Mouse (Mus musculus): ENCODE data around the gene Thop1.
"Not testable (repeated sequence)": the region's sequence is repeated elsewhere in the genome, so short reads cannot be mapped to it uniquely, and the experiment has no call there.

Gene Thop1

DNA sequence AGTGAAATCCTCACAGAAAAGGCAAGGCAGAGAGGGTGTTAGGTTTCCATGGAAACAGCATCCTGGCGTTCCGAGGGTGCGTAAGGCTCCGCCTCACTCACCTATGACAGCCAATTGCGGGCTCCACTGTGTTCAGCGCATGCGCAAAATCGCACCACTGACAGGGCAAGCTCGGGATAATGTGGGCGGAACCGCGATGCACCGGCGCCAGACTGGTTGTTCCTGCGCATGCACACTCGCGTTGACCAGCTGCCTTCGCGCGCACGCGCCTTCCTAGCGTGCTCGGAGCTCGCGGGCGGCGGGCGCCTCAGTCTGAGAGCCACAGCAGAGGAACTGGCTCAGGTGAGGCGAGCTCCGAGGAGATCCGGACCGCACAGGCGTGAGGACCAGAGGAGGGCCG, at the start of gene Thop1:
TSS of gene Thop1 (plus strand) at position 200 of the 400 bp plus-strand sequence.
- in situ Hi-C loops (cut with MboI) = no loop called here

DNA sequence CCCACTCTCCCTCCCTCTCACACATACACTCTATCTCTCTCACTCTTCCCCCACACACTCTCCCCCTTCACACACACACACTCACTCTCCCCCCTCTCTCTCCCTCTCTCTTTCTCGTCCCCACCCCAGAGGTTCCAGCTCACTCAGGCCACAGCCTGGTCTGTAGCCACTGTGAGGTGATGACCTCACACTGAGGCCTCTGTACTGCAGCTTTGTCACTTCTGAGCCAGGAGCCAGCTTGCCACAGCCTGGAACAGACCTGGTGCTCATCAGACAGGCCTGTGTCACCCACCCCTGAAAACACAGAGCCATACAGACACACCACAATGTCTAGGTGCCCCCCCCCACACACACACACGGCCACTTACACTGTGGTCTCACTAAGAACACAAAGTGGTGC, 49.6 kb upstream of the Thop1 start:
- in situ Hi-C loops (cut with MboI) = no loop called here

DNA sequence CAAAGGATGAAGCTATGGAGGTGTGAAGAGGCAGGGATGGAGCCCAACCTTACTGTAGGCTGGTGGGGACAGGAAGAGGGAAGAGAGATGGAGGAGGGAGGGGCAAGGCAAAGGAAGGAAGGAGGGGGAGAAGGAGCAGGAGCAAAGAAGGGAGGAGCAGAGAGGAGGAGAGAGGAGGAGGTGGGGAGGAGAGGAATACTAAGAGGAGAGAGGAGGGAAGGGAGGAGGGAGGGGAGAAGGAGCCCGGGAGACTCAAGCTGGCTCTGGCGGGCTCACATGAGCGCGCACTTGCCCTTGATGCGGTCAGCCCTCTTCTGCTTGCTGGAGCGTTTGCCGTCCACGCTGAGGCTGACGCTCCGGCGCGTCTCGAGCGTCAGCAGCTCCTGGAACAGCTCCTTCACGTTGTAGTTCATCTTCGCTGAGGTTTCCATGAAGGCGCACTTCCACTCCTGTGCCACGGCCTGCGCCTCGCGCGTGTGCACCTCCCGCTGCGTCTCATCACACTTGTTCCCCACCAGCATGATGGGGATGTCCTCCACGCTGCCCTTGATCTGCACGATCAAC, 48.2 kb upstream of the Thop1 start:
- in situ Hi-C loops (cut with MboI) = no loop called here

DNA sequence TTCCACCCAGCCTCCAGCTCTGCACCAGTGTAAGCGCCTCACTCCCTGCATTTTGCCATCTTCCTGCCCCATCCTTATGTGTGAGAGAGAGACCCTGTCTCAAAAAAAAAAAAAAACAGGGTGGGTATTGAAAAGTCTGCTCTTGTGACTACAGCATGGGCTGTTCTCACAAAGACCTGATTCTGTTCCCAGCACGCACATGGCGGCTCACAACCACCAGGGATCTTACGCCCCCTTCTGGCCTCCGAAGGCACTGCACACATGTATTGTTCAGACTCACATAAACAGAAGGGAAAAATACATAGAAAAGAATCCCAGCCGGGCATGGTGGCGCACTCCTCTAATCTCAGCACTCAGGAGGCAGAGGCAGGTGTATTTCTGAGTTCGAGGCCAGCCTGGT, 47.1 kb upstream of the Thop1 start:
- in situ Hi-C loops (cut with MboI) = no loop called here

DNA sequence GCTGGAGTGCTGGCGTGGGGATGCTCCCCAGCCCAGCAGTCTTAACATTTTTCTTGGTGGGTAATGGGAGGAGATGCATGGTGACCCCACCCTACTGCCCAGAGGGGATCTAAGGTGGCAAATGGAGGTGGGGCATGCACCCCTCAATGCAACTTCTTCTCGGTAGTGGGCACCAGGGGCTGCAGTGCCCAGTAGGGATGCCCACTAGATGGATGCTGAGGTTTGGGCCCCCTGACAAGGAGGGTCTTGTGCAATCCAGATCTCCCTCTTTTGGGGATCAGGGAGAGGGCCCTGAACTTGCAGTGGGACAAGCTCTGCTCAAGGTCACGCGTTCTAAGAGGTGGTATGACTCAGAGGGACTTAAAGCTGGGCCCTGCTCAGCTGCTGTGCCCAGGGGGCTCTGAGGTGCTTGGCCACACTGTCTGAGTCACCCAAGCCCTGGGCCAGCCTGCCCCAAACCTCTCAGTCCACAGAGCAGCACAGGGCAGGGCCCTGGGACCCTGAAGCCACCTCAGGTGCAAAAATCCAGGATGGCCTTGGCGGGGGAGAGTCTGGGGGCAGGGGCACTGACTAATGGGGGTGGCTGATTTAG, 45.4 kb upstream of the Thop1 start:
- in situ Hi-C loops (cut with MboI) = no loop called here

DNA sequence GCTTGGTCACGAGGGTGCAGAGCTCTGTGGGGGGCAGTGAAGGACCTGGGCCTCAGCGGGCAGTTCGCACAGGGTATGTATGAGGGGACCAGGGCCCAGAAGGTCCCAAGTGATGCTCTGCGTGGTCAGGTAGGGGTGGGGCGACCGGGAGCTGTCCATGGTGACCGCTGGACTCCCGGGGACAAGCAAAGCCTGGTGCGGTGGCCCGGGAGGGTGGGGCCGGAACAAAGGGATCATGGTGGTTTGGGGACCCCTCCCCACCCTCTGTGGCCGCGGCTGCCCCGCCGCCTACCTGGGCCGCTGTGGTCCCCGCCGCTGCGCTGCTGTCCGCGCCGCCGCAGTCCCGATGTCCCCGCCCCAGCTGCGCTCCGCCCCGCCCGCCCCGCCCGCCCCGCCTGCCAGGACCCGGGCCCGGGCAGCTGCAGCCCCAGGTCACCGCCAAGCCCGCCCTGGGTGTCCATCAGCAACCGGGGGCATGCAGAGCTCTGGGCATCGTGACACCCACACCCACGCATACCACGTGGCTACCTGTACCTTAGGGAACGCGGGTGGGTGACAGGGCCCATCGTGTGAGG, 44.7 kb upstream of the Thop1 start:
- in situ Hi-C loops (cut with MboI) = no loop called here

DNA sequence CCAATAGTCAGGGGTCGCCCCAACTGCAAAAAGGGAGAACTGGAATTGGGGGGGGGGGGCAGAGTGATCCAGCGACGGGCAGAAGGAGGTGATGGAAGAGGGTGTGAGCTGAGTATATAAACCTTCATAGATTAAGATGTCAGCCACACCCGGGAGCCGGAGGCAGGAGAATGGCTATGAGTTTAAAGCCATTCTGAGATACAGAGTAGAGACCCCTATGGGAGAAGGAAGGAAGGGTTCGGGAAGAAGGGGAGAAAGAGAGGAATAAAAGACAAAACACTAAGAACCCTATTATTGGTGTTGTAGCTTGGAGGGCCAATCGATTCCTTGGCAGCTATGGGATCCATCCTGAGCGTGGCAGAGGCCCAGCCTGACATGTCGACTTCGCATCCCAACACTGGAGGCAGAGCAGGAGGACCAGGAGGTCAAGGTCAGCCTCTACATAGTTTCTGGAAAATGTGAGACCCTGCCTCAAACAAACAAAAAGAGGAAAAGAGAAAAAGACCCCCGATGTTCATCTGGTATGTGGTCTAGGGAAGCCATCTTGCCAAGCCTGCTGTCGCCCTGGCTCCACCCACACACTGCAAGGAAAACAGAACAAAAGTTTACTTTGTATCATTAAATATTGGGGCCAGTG, 44.1 kb upstream of the Thop1 start, which contains the start of gene Diras1:
TSS of gene Diras1 (minus strand) at position 24 of the 637 bp plus-strand sequence.
- in situ Hi-C loops (cut with MboI) = no loop called here

DNA sequence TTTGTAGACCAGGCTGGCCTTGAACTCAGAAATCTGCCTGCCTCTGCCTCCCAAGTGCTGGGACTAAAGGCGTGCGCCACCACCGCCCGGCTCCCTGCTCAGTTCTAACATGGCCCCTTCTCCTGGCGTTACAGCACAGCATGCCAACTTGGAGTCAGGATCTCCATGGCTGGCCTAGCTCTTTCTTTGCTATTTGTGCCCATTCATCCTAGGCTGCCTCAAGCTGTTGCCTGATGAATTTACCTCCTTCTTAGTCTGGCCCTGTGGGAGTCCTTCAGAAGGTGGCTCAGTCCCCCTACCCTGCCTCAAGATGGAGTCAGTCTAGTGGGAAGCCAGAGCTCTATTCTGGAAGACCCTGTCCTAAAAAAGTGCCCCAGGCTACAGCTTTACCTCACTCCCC, 43.0 kb upstream of the Thop1 start:
- in situ Hi-C loops (cut with MboI) = no loop called here

DNA sequence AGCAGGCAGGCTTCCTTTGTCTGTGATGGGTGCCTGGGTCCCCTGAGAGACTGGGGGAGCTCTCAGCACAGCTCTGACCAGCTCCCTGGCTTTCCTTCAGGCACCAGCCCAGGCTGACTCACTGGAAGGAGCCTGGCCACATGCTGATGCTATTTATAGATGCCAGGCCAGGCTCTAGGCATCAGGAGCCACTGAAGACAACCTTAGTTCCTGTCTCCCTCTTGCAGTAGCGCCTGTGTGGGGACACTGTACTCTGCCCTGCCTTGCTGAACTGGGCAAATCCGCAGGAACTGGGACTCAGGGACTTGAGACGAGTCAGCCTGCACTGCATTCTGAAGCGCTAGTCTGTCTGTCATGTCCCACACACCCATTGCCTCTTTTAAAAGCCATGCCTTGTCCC, 42.5 kb upstream of the Thop1 start:
- in situ Hi-C loops (cut with MboI) = no loop called here

DNA sequence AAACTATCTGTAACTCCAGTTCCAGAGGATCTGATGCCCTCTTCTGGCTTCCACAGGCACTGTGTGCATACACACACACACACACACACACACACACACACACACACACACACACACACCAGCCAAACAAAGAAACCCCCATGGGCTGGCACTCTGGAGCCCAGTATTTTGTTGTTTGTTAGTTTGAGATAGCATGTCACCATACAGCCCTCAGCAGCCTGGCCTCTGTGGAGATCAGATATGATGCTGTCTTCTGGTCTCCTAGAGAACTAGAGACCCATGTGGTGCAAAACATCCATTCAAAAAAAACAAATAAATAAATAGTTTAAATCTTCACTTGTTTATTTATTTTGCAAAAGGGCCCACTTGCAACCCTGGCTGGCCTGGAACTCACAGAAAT, 41.6 kb upstream of the Thop1 start:
- in situ Hi-C loops (cut with MboI) = no loop called here

DNA sequence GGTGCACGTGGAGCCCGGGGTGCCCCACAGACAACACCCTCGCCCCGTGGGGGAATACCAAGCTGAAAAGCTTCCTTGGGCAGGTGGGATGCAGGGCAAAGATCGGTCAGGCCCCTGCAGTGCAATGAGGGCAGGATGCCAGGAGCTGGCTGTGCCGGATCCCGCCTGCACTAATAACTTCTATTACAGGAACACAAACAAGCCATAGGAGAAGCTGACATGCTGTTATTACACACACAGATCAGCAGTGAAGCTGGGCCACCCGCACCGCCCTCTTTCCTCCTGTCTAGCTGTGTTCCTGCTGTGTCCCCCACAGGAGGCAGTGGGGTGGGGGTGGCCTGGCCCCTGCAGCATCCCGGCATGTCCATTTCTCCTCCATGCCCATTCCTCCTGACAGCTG, 40.8 kb upstream of the Thop1 start:
- in situ Hi-C loops (cut with MboI) = no loop called here

DNA sequence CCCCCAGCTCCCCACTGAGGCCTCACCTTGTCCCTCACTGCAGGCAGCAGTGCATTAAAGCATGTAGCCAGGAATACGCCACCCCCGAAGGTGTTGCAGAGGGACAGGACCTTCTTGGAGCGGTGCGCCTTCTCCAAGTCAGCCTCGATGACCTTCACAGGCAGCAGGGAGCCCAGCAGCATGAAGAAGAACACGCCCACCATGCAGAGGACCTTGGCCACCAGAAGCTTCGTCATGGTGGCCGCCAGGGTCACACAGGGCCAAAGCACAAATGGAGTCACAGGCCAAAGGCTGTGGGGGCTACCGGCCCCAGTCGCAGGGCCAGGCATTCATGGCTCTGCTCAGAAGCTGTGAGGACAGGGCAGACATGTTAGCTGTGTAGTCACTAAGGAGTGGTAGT, 36.2 kb upstream of the Thop1 start:
- in situ Hi-C loops (cut with MboI) = no loop called here

DNA sequence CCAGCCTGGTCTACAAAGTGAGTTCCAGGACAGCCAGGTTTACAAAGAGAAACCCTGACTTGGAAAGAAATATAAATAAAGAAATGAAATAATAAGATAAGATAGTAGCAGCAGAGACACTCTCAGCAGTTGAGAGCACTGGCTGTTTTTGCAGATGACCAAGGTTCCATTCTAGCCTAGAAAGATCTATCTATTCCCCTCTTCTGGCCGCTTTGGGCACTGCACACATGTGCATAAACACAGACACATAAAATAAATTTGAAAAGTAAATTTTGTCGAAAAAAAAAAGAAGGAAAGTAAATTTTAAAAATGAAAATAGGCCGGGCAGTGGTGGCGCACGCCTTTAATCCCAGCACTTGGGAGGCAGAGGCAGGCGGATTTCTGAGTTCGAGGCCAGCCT, 33.6 kb upstream of the Thop1 start:
- in situ Hi-C loops (cut with MboI) = no loop called here

DNA sequence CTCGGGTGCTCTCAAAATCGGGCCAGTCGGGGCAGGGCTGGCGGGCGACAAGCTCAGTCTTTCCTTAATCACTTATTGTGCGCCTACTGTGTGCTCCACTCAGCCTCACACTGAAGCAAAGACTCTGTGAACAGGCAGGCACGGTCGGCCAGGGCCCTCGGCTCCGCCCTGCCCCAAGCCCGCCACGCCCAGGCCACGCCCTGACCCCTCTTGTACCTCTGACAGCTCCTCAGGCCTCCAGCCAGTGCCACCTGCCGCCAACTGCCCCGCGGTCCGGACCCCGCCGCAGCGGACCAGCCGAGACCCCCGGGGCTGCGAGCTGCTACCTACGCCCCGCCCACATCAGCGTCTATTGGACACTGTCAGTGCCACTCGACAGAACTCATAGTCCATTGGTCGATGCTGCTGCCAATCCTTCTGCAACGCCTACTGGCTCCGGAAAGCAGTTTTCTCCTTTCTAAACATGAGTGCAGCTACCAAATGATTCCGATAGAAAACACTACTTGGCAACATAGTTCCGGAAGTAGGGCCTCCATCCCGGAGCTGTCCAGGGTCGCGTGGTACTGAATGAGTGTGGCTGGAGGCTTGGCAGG, 32.8 kb upstream of the Thop1 start, which contains the start of gene Slc39a3:
TSS of gene Slc39a3 (minus strand) at position 439 of the 593 bp plus-strand sequence.
- in situ Hi-C loops (cut with MboI) = no loop called here

DNA sequence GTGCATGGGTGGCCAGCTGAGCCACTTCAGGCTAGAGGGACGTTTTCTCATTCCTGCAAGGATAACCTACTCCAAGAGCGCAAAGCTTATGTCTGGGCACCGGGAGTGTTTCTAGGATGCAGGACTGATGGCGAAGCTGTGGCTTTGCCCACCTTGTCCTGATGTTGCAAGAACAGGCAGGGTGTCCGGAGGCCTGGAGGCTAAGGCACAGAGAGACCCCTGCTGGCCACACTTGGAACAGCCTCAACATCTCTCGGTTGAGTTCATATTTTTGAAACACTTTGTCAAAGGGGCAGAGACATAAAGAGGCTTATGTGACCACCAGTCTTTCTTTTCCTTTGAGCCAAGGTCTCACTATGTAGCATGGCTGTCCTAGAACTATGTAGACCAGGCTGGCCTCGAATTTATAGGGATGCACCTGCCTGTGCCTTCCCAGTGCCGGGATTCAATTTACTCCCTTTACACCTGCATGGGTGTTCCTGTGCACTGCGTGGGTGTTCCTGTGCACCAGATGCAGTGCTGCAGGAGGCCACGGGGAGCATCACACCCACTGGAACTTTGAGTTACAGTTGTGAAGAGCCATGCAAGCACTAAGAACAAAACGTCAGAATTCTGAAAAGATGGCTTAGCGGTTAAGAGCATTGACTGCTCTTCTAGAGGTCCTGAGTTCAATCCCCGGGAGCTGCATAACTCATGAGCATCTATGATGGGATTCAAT, 28.2 kb upstream of the Thop1 start:
- in situ Hi-C loops (cut with MboI) = no loop called here

DNA sequence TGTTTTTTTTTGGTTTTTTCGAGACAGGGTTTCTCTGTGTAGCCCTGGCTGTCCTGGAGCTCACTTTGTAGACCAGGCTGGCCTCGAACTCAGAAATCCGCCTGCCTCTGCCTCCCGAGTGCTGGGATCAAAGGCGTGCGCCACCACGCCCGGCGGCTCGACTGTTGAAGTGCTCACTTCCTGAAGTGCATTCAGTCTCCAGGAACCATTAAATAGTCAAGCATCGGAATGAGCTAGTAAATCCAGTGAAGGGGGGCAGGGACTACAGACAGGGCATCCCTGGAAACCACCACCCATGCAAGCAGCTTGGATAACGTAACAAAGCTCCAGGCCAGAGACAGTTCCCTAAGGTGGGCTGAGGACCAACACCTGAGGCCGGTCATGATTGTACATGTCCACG, 24.6 kb upstream of the Thop1 start:
- in situ Hi-C loops (cut with MboI) = not testable (repeated sequence)

DNA sequence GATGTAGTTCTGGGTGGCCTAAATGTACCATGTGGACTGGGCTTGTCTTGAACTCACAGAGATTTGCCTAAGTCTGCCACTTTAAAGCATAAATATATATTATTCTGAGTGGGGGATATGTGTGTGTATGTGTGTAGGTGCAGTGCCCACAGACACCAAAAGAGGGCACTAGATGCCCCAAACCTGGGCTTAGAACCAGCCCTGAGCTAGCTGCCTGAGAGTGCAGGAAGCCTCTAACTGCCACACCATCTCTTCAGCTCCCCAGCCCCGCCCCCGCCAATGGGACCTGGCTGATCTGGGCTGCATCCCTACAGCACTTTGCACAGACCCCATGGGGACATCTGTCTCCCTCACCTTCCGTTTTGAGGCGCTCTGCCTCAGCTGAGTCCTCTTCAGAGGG, 19.2 kb upstream of the Thop1 start:
- in situ Hi-C loops (cut with MboI) = no loop called here

DNA sequence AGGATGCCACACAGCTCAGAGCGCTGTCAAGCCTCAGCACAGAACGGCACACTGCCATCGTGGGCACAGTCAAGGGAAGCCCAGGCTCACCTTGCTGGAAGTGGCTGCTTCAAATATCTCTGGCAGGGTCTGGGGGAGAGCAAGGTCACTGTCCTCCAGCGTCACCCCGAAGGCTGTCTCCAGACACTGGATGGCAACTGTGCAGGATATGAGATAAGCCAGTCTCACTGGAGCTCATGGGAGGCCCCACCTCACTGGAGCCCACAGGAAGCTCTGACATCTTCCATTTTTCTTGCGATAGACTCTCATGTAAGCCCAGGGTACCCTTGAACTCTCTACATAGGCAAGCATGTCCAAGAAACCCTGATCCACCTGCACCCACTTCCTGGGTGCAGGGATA, 18.7 kb upstream of the Thop1 start:
- in situ Hi-C loops (cut with MboI) = no loop called here

DNA sequence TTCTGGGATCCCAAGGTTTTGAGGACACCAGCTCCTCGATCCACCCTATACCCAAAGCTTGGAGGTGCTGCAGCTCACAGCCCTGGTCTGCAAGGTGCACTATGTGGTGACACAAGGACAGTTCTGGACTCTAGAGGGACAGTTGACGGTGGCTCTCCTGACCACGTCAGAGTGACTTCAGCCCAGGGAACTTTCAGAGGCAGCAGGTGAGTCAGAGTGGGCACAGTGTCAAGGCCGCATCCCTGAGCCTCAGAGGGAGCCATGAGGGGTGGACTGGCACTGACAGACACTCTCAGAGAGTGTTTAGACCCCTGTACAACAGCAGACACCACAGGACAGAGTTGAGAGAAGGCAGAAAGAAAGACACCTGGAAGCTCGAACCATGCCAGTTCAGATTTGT, 17.3 kb upstream of the Thop1 start:
- in situ Hi-C loops (cut with MboI) = no loop called here

DNA sequence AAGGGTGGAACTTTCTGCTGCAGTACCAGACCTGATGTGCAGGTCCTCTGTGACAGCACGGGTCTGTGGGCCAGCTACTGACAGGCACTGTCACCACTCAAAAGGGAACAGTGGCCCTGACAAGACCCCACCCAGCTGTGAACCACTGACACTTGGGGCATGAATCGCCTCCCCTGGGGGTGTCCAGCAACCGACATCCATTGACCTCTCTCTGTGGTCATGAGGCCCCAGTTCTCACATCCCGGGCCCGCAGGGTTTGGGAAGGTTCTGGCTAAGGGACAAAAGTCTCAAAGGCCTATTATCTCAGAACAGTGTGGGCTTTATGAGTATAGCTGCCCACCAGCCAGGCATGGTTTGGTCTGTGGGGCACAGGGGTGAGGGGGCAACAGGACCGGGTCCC, 14.7 kb upstream of the Thop1 start:
- in situ Hi-C loops (cut with MboI) = no loop called here

DNA sequence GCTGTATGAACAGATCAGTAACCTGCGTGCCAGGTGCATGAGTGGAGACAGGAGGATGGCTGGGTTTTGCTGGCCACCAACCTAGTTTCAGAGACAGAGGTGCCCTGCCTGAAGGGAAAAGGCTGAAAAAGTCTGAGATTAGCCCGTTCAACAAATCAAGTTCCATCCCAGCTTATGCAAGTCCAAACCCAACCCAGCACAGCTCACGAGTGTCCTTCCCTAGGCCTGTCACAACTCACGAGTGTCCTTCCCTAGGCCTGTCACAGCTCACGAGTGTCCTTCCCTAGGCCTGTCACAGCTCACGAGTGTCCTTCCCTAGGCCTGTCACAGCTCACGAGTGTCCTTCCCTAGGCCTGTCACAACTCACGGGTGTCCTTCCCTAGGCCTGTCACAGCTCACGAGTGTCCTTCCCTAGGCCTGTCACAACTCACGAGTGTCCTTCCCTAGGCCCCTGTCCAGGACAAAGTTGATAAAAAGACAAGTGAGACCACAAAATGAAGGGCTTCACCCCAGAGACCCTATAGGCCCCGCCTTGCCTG, 14.0 kb upstream of the Thop1 start:
- in situ Hi-C loops (cut with MboI) = not testable (repeated sequence)

All from mature B cell (primary cell).